Mouse (Mus musculus): ENCODE measurements at regions not wholly inside any gene's neighbourhood (a gene's known extent, or its start where the extent isn't known, plus 50 kb on each side); places are given as distances from the start of the nearest gene placed in this dataset.

GRCm38 (mm10) chr3:151997534-151998107 is 160.2 kb upstream of the Ptgfr start:
- Histone ChIP-seq H3K27me3 (no peaks in the 10 kb centered on the region), H3K4me2 (replicated peaks) (no peak overlapping the region), H3K4me1 (peaks cover 4% of the 10 kb centered on the region; the same call in 1 of the 2 replicates), H3K36me3 (no peaks in the 10 kb centered on the region), H3K4me3 (no peak overlapping the region), H3K9me3 (no peaks in the 10 kb centered on the region), H3K9ac (no peak overlapping the region), H3K27ac (no peak overlapping the region)
- ATAC-seq (ENCODE audit: low FRiP score, low read depth): peak; percentile 87
- 27% methylated on average over 4 of the region's 4 CpGs for WGBS

- H3K4me3 ChIP-seq: no peak overlapping the region
- H3K4me2 ChIP-seq (replicated peaks): no peak overlapping the region
- no peaks in the 10 kb centered on the region for H3K9me3 ChIP-seq
- H3K4me1 ChIP-seq: peaks cover 4% of the 10 kb centered on the region; the same call in 1 of the 2 replicates
- H3K27ac ChIP-seq: no peak overlapping the region
- ATAC-seq (ENCODE audit: low FRiP score, low read depth): no peak
- 71% methylated on average over 4 of the region's 4 CpGs for WGBS
- H3K27me3 ChIP-seq: no peaks in the 10 kb centered on the region
- no peak overlapping the region for H3K9ac ChIP-seq
- no peaks in the 10 kb centered on the region for H3K36me3 ChIP-seq
These were observed 159.7 kb upstream of the Ptgfr start for GRCm38 (mm10) chr3:151997111-151997510.

GRCm38 (mm10) chr3:151988221-151988620 is 150.8 kb upstream of the Ptgfr start:
- Histone ChIP-seq H3K27ac (no peak overlapping the region), H3K4me2 (replicated peaks) (no peak overlapping the region), H3K4me3 (no peak overlapping the region), H3K4me1 (no peaks in the 10 kb centered on the region), H3K9ac (no peak overlapping the region), H3K27me3 (no peaks in the 10 kb centered on the region), H3K36me3 (no peaks in the 10 kb centered on the region), H3K9me3 (no peaks in the 10 kb centered on the region)
- no peak for ATAC-seq (ENCODE audit: low FRiP score, low read depth)
- WGBS: 73% methylated on average over 1 of the region's 1 CpGs

GRCm38 (mm10) chr3:151978136-151978535 is 140.7 kb upstream of the Ptgfr start:
- H3K4me1 ChIP-seq: no peaks in the 10 kb centered on the region
- H3K4me3 ChIP-seq: no peak overlapping the region
- H3K27ac ChIP-seq: no peak overlapping the region
- WGBS: 72% methylated on average over 1 of the region's 1 CpGs
- no peaks in the 10 kb centered on the region for H3K9me3 ChIP-seq
- H3K36me3 ChIP-seq: no peaks in the 10 kb centered on the region
- ATAC-seq (ENCODE audit: low FRiP score, low read depth): no peak
- no peaks in the 10 kb centered on the region for H3K27me3 ChIP-seq
- H3K4me2 ChIP-seq (replicated peaks): no peak overlapping the region
- no peak overlapping the region for H3K9ac ChIP-seq

GRCm38 (mm10) chr3:151977651-151978050 is 140.2 kb upstream of the Ptgfr start:
- H3K4me1 ChIP-seq: no peaks in the 10 kb centered on the region
- no peak overlapping the region for H3K4me2 ChIP-seq (replicated peaks)
- no peaks in the 10 kb centered on the region for H3K9me3 ChIP-seq
- H3K9ac ChIP-seq: no peak overlapping the region
- 82% methylated on average over 4 of the region's 4 CpGs for WGBS
- H3K4me3 ChIP-seq: no peak overlapping the region
- H3K27ac ChIP-seq: no peak overlapping the region
- no peak for ATAC-seq (ENCODE audit: low FRiP score, low read depth)
- no peaks in the 10 kb centered on the region for H3K27me3 ChIP-seq
- H3K36me3 ChIP-seq: no peaks in the 10 kb centered on the region

GRCm38 (mm10) chr3:151949865-151950264 is 112.4 kb upstream of the Ptgfr start:
- Histone ChIP-seq H3K9me3 (no peaks in the 10 kb centered on the region), H3K9ac (no peak overlapping the region), H3K4me2 (replicated peaks) (no peak overlapping the region), H3K4me3 (no peak overlapping the region), H3K27me3 (no peaks in the 10 kb centered on the region), H3K36me3 (no peaks in the 10 kb centered on the region), H3K4me1 (no peaks in the 10 kb centered on the region), H3K27ac (no peak overlapping the region)
- 94% methylated on average over 3 of the region's 3 CpGs for WGBS
- no peak for ATAC-seq (ENCODE audit: low FRiP score, low read depth)

GRCm38 (mm10) chr3:151948015-151948645 is 110.7 kb upstream of the Ptgfr start:
- 91% methylated on average over 5 of the region's 5 CpGs for WGBS
- H3K4me3 ChIP-seq: no peak overlapping the region
- no peak overlapping the region for H3K4me2 ChIP-seq (replicated peaks)
- no peaks in the 10 kb centered on the region for H3K36me3 ChIP-seq
- ATAC-seq (ENCODE audit: low FRiP score, low read depth): no peak
- no peak overlapping the region for H3K27ac ChIP-seq
- no peaks in the 10 kb centered on the region for H3K27me3 ChIP-seq
- H3K4me1 ChIP-seq: no peaks in the 10 kb centered on the region; the same call in 1 of the 2 replicates
- no peak overlapping the region for H3K9ac ChIP-seq
- no peaks in the 10 kb centered on the region for H3K9me3 ChIP-seq

- Histone ChIP-seq H3K4me2 (replicated peaks) (no peak overlapping the region), H3K4me3 (no peak overlapping the region), H3K36me3 (no peaks in the 10 kb centered on the region), H3K9me3 (no peaks in the 10 kb centered on the region), H3K27me3 (no peaks in the 10 kb centered on the region), H3K4me1 (no peaks in the 10 kb centered on the region; the same call in 1 of the 2 replicates), H3K9ac (no peak overlapping the region), H3K27ac (no peak overlapping the region)
- 76% methylated on average over 3 of the region's 3 CpGs for WGBS
- ATAC-seq (ENCODE audit: low FRiP score, low read depth): no peak
These were observed 108.5 kb upstream of the Ptgfr start for GRCm38 (mm10) chr3:151945916-151946315.

GRCm38 (mm10) chr3:151943542-151943941 is 106.1 kb upstream of the Ptgfr start:
- no peaks in the 10 kb centered on the region; the same call in 1 of the 2 replicates for H3K4me1 ChIP-seq
- H3K9me3 ChIP-seq: no peaks in the 10 kb centered on the region
- ATAC-seq (ENCODE audit: low FRiP score, low read depth): 0 out of 2 replicates have a peak, but pooled peaks have one; percentile 19
- no peak overlapping the region for H3K4me2 ChIP-seq (replicated peaks)
- H3K4me3 ChIP-seq: no peak overlapping the region
- WGBS: 46% methylated on average over 3 of the region's 3 CpGs
- no peaks in the 10 kb centered on the region for H3K36me3 ChIP-seq
- no peak overlapping the region for H3K9ac ChIP-seq
- no peaks in the 10 kb centered on the region for H3K27me3 ChIP-seq
- H3K27ac ChIP-seq: no peak overlapping the region

- no peak overlapping the region for H3K27ac ChIP-seq
- no peak for ATAC-seq (ENCODE audit: low FRiP score, low read depth)
- H3K4me3 ChIP-seq: no peak overlapping the region
- no peaks in the 10 kb centered on the region for H3K27me3 ChIP-seq
- no peak overlapping the region for H3K4me2 ChIP-seq (replicated peaks)
- 37% methylated on average over 2 of the region's 2 CpGs for WGBS
- H3K36me3 ChIP-seq: no peaks in the 10 kb centered on the region
- no peak overlapping the region for H3K9ac ChIP-seq
- H3K9me3 ChIP-seq: no peaks in the 10 kb centered on the region
- no peaks in the 10 kb centered on the region; the same call in 1 of the 2 replicates for H3K4me1 ChIP-seq
These were observed 101.1 kb upstream of the Ptgfr start for GRCm38 (mm10) chr3:151938472-151939029.

- Histone ChIP-seq H3K4me2 (replicated peaks) (no peak overlapping the region), H3K9me3 (0 out of 2 replicates have a peak, but pooled peaks cover 6% of the 10 kb centered on the region), H3K4me3 (no peak overlapping the region), H3K4me1 (no peaks in the 10 kb centered on the region), H3K27ac (no peak overlapping the region), H3K36me3 (no peaks in the 10 kb centered on the region), H3K27me3 (no peaks in the 10 kb centered on the region), H3K9ac (no peak overlapping the region)
- no peak for ATAC-seq (ENCODE audit: low FRiP score, low read depth)
These were observed 94.2 kb upstream of the Ptgfr start for GRCm38 (mm10) chr3:151931656-151932055.

- Histone ChIP-seq H3K4me3 (no peak overlapping the region), H3K4me1 (no peaks in the 10 kb centered on the region), H3K36me3 (no peaks in the 10 kb centered on the region), H3K4me2 (replicated peaks) (no peak overlapping the region), H3K27me3 (no peaks in the 10 kb centered on the region), H3K9ac (no peak overlapping the region), H3K27ac (no peak overlapping the region), H3K9me3 (peaks cover 9% of the 10 kb centered on the region; the same call in 1 of the 2 replicates)
- no peak for ATAC-seq (ENCODE audit: low FRiP score, low read depth)
- 45% methylated on average over 3 of the region's 3 CpGs for WGBS
These were observed 93.7 kb upstream of the Ptgfr start for GRCm38 (mm10) chr3:151931096-151931495.
